Mouse (Mus musculus) brain, embryonic 14.5 days (tissue): ENCODE measurements at regions not wholly inside any gene's neighbourhood (a gene's known extent, or its start where the extent isn't known, plus 50 kb on each side); places are given as distances from the start of the nearest gene placed in this dataset.

Experiments used
- DNase-seq: peaks from one replicate; pipeline ENCODE4 v3.0.0-alpha.2; 2011; ENCODE audit warnings: low read depth
- CTCF ChIP-seq: fragments of 200-500 bp; IDR thresholded peaks from 2 replicates; pipeline ENCODE4 v1.5.1; 2012; ENCODE audit warnings: inconsistent platforms, mild to moderate bottlenecking, moderate library complexity, borderline replicate concordance; ENCODE audit not compliant: insufficient read depth, insufficient read length; ENCODE audit errors: extremely low read depth
- POLR2A ChIP-seq: fragments of 200-500 bp; IDR thresholded peaks from 2 replicates; pipeline ENCODE4 v1.6.1; 2012; ENCODE audit warnings: mild to moderate bottlenecking, inconsistent platforms, borderline replicate concordance; ENCODE audit not compliant: poor library complexity, insufficient read depth, insufficient read length, severe bottlenecking; ENCODE audit errors: extremely low read depth

DNA sequence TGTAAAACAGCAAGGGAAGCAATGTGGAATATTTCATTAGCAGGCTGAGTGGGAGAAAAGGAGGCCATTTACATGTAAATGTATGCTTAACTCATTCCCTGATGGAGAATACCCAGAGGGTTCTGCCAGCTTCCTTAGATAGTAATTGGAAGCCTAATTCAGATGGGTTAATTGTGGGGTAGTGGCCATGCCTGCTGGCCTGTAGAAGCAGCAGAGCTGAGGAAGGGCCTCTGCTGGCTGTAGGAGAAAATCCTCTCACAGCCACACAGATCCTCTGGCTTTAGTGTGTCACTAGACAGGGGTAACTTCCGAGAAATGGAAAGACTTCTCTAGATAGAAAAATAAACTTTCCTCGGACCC lies 1588.7 kb upstream of the Got2 start:
- peak; percentile 95 for DNase-seq
- TF ChIP-seq CTCF (peak; percentile 30; the same call in 1 of the 2 replicates), POLR2A (no peak)

DNA sequence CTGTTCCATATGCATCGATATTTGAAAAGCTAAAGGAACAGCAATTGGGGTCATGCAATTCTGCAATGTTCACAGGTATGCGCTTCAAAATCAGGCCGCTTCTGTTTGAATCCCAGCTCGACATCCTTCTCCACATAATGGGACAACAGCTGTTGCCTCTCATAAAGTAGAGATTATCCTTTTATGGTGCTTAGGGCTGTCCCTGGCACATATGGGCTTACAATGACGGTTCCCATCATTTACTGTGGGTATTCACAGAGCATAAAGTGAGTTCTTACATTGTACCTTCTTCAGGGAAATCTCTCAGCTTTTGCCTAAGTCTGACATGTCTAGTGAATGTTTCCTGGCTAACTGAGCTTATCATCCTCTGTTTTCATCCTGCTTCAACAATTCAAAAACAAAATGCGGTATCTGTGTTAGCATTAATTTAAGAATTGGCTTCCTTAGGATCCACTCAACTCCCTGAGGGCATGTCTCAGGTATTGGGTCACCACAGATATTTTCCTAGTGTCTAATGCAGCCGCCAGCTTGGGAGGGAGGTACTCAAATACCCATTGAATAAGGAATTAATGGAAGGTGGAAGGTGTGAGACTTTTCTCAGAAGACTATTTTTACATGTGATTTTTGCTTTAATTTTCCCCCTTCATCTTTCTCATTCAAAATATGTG lies 1588.2 kb upstream of the Got2 start:
- peak; percentile 68 for DNase-seq
- TF ChIP-seq POLR2A (no peak), CTCF (no peak)

GRCm38 (mm10) chr8:97473326-97473725 lies 1585.0 kb upstream of the Got2 start:
- DNase-seq = peak; percentile 11
- TF ChIP-seq CTCF (no peak), POLR2A (no peak)

DNA sequence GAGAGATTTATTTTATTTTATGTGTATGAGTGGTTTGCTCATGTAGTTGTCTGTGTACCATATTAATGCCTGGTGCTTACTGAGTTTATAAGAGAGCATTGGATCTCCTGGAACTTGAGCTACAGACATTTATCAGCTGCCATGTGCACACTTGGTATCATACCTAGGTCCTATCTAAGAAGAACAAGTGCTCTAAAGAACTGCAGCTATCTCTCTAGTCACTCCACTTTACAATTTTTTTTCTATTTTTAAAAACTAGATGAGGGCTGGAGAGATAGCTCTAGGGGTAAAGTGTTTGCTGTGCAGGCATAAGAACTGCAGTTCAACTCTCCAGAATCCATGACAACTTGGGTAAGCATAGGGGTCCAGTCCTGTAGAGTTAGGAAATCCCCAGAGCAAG lies 1573.1 kb upstream of the Got2 start:
- no peak for DNase-seq
- TF ChIP-seq POLR2A (no peak), CTCF (no peak)

DNA sequence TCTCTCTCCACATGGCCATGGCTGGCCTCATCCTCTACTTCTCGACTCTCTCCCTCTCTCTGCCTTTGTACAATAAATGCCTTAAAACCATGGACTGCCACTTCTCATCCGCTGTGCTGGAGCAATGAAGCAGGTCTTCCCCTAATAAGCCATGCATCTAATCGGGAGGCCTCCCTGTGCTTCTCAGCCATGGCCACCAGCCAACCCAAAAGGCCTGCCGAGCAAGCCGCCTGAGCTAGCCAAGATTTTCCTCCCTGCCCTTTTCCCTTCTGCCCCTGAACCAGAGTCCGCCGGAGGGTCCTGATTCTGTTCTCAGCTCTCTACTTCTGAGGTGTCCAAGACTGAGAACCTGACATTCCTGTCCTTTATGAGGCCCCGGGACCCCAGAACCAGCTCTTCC lies 1559.3 kb upstream of the Got2 start:
- TF ChIP-seq POLR2A (no peak), CTCF (no peak)
- DNase-seq = peak; percentile 15

GRCm38 (mm10) chr8:97441483-97441882 lies 1553.1 kb upstream of the Got2 start:
- DNase-seq = peak; percentile 42
- TF ChIP-seq POLR2A (no peak), CTCF (no peak)

DNA sequence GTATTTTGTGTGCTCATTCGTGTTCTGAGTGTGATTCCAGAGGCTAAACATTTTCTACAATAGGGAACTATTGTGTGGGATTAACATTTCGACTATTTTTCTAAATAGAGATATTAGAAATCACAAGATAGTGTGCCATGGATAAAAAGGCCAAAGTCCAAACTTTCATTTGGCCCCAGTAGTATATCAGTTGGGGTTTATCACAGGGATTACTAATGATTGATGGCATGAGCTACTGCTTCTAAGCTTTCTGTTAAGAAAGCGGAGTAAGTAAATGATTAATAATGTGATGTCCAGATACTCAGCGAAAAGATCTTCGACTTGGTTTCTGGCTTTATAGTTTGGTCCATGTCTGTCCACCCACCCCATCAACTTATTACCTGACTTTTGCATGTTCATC lies 1545.2 kb upstream of the Got2 start:
- TF ChIP-seq CTCF = no peak
- no peak for TF ChIP-seq POLR2A

GRCm38 (mm10) chr8:97431467-97431866 lies 1543.1 kb upstream of the Got2 start:
- TF ChIP-seq CTCF (no peak), POLR2A (no peak)
- peak; percentile 71 for DNase-seq

More for the DNA sequence above, 1545.2 kb upstream of the Got2 start:
- DNase-seq = no peak

- no peak for DNase-seq
- no peak for TF ChIP-seq CTCF
- no peak for TF ChIP-seq POLR2A
Observed at GRCm38 (mm10) chr8:97422331-97422730, 1534.0 kb upstream of the Got2 start.

GRCm38 (mm10) chr8:97414742-97415141 lies 1526.4 kb upstream of the Got2 start:
- TF ChIP-seq CTCF = no peak
- no peak for TF ChIP-seq POLR2A
- no peak for DNase-seq

DNA sequence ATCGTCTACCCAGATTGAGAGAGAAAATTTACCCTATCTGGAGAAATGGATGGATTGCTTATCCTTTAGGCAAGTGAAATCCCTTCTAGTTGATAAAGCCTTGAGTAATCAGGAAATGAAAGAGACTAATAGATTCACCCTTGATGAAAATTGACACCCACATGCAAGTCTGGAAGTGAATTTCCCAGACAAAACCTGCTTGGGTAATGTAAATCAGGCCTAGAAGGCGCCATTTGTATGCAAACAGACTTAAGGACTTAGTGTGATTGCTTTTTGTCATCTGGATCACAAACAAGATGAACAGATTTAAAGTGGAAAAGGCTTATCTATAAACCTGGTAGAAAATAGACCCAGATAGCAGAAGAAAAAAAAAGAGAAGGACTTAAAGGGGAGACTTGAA lies 1515.0 kb upstream of the Got2 start:
- DNase-seq = peak; percentile 13
- TF ChIP-seq CTCF (no peak), POLR2A (no peak)

- no peak for DNase-seq
Observed at GRCm38 (mm10) chr8:97397327-97397719, 1509.0 kb upstream of the Got2 start.

More at GRCm38 (mm10) chr8:97397327-97397719, 1509.0 kb upstream of the Got2 start:
- no peak for TF ChIP-seq POLR2A
- TF ChIP-seq CTCF = no peak
